Mouse (Mus musculus): ENCODE data around the gene Lrrc57.

DNA sequence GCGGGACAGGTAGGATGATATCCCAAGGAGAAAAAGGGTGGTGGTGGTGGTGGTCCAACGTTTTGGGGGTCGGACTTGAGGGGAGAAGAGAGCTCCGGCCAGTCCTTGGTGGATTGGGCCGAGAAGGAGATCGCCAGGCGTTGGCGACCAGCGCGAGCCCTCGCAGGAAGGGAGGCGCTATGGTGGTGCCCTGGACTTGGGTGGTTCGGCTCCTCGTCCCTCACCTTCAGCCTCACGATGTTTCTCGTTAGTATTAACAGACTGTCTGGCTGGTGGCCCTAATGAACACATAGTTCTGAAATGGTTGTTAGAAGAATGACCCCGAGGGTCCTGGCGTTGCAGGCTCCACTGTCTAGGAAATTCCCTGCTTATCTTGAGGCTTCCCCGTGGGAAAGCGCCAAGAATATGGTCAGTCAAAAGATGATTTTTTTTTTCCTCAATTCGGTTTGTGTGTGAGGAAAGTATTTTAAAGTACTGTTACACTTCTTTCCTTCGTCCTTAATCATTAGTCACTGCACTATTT is 41.5 kb downstream of the Lrrc57 start:
- TF ChIP-seq CTCF (IDR thresholded peaks at IDR 0.05; ENCODE audit: extremely low read depth, insufficient read depth, low read length) = no peak
- no peak for TF ChIP-seq POLR2A (IDR thresholded peaks at IDR 0.05; ENCODE audit: extremely low read depth, insufficient read depth, low read length)

All from cortical plate, adult 2 months (tissue).